Mouse (Mus musculus): Measurements from ENCODE around the gene Rbfox3. TPM values are rescaled to one million over a fixed set of nuclear protein-coding genes. Genes with fewer than 3 reads are reported as not detected.

Gene Rbfox3
- polyA plus RNA-seq (2014; fragmentation: Illumina TruSeq; extraction: RNeasy Lipid Tissue Mini Kit (QIAGEN cat#74804); ENCODE audit: low read depth, low replicate concordance), result 10.0 TPM

DNA sequence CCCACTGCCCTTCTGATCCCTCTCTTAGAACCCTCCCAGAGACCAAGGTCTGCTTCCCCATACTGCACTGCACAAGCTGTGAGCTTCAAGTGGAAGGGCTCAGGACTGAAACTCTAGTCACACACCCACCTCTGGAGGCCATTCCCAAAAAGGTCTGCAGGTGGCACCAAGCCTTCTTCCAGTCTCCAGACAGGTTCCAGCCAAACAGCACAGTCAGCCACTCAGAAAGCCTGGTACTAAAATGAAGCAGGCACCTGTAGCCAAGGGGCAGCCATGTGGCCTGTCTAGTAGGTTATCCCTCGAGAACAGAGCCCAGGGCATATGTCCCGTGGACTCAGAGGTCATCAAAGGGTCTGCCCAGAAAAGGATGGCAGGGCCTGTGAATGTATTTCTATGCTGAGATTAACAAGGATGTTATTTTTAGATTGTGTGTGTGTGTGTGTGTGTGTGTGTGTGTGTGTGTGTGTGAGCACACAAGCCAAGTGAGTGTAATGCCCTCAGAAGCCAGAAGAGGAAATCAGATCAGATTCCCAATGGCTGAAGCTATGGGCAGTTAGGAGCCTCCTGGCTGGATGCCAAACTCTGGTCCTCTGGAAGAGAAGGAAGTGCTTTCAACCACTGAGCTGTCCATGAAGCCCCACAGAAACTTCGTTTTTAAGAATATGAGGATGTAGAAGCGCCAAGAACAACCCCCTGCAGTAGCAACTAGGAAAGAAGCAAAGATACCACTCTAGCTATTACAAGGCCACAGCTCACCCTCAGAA is at the start of gene Rbfox3:
Gene Rbfox3, minus strand, starts transcription at position 291 of the 764 bp plus-strand sequence.

DNA sequence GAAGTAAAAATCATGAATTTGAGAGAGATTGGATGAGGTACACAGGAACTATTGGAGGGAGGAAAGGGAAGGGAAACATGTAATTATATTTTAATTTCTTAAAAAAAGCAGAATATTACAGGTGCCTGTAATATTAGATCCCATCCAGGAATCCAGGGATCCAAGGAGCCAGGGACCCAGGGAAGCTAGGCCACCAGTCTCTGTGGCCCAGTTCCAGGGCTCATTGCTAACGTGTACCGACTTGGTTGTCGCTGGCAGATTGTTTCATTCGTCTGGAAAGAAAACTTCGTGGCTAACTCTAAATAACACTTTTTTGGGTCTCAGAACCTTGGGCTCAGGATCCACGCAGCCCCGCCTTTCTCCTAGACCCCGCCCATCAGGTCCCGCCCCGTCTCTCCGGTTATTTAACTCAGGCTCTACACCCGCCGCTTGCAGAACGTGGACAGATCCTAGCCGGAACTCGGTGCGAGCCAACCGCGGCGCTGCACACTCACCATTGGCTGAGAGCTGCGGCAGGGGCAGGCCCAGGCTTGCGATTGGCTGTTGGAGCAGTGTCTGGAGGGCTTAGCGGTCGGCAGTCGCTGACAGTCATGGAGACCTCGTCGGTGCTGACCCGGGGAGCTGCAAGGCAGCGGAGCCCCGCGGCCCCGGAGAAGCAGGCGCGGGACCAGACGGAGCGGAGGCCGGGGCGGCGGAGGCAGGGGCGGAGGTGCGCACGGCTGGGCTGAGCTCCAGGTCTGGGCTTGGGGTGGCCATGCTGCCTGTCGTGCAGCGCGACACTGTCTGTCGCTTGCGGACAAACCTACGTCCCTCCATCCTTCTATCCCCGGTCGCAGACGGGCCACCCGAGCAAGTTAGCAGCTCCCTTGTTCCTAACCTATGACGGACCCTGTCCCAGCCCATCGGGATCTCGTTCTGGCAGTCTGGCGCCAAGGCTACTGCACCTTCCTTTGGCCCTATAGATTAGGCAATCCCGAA is 434.7 kb downstream of the Rbfox3 start, which contains the start of gene Engase:
Gene Engase, plus strand, starts transcription at position 434 of the 978 bp plus-strand sequence.

Other genes with a start within 250 kb of the Rbfox3 start
- gene Enpp7, start 76.6 kb upstream of the Rbfox3 start, polyA plus RNA-seq (2014; fragmentation: Illumina TruSeq; extraction: RNeasy Lipid Tissue Mini Kit (QIAGEN cat#74804); ENCODE audit: low read depth, low replicate concordance), result not detected
- gene Cbx2, start 111.4 kb upstream of the Rbfox3 start, polyA plus RNA-seq (2014; fragmentation: Illumina TruSeq; extraction: RNeasy Lipid Tissue Mini Kit (QIAGEN cat#74804); ENCODE audit: low read depth, low replicate concordance), result 2.7 TPM
- gene Cbx8, start 129.4 kb upstream of the Rbfox3 start, polyA plus RNA-seq (2014; fragmentation: Illumina TruSeq; extraction: RNeasy Lipid Tissue Mini Kit (QIAGEN cat#74804); ENCODE audit: low read depth, low replicate concordance), result 6.0 TPM
- 15.9 TPM for gene Cbx4, start 174.6 kb upstream of the Rbfox3 start, polyA plus RNA-seq (2014; fragmentation: Illumina TruSeq; extraction: RNeasy Lipid Tissue Mini Kit (QIAGEN cat#74804); ENCODE audit: low read depth, low replicate concordance)